Mouse (Mus musculus) kidney, adult 2 months (tissue): ENCODE measurements around the gene Sema3b. TPM values are rescaled to one million over a fixed set of nuclear protein-coding genes. Genes with fewer than 3 reads are reported as not detected.
"Not testable (repeated sequence)": the region's sequence is repeated elsewhere in the genome, so short reads cannot be mapped to it uniquely, and the experiment has no call there.

Experiments
- DNase-seq: peaks from one replicate; pipeline ENCODE4 v3.0.0; 2021
- H3K27ac ChIP-seq: fragments of 200-500 bp; 2 replicates; pipeline ENCODE4 v1.5.1; 2012; ENCODE audit warnings: low read depth, low read length, control low read depth, inconsistent platforms; ENCODE audit not compliant: insufficient read depth
- H3K27me3 ChIP-seq: fragments of 200-500 bp; replicated peaks from 2 replicates; pipeline ENCODE4 v1.6.1; 2012; ENCODE audit warnings: mild to moderate bottlenecking, moderate library complexity, low read length, inconsistent platforms; ENCODE audit not compliant: control insufficient read depth, insufficient read depth
- H3K36me3 ChIP-seq: fragments of 200-500 bp; 2 replicates; pipeline ENCODE4 v1.6.1; 2012; ENCODE audit warnings: mild to moderate bottlenecking, moderate library complexity, low read length, inconsistent platforms; ENCODE audit not compliant: control insufficient read depth, insufficient read depth
- H3K4me1 ChIP-seq: fragments of 200-500 bp; 2 replicates; pipeline ENCODE4 v1.6.1; 2011; ENCODE audit warnings: low read length; ENCODE audit not compliant: control insufficient read depth, insufficient read depth
- H3K4me3 ChIP-seq: fragments of 200-500 bp; 2 replicates; pipeline ENCODE4 v1.5.1; 2011; ENCODE audit warnings: mild to moderate bottlenecking, low read depth, low read length, control low read depth; ENCODE audit not compliant: insufficient read depth
- CTCF ChIP-seq: fragments of 200-500 bp; conservative IDR thresholded peaks from 2 replicates; pipeline ENCODE4 v1.5.1; 2011; ENCODE audit warnings: low read depth, mild to moderate bottlenecking, control low read depth, low read length, moderate library complexity, mixed read lengths; ENCODE audit not compliant: insufficient read depth, insufficient read length
- POLR2A ChIP-seq: fragments of 200-500 bp; IDR thresholded peaks from one replicate; pipeline ENCODE4 v1.6.1; 2011; ENCODE audit warnings: low read depth, low read length, control low read depth
- WGBS: fragments of 180-500 bp; shearing (Covaris S2); methylation state at CpG from one replicate; pipeline ENCODE4 v1.1.7; 2018; 5-methylcytosine and 5-hydroxymethylcytosine counted together
- polyA plus RNA-seq: library from polyadenylated mRNA; depleted of rRNA; stranded (reverse); fragments of >200 nt; gene quantifications from 2 replicates; pipeline ENCODE4 v1.2.3, GENCODE M21; 2012

The Sema3b gene
- polyA plus RNA-seq, 1 experiment, result 63.3 TPM

DNA sequence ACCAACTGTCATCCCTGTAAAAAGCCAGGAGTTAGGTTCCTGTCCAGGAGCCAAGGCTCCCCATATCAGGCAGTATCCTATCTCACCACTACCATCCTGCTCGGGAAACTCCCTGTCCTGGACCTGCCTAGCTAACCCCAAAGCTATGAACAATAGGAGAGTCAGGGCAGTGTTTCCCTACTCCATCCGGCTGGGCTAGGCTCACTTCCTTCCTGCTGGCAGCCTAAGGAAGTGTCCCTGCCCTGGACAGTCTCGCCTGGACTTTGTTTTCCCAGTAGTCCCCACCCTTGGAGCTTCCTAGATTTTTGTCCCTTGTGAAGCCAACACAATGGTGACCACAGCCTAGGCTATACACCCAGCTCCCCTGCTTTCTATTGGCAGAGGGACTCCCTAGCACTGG, 42.2 kb downstream of the Sema3b start:
- TF ChIP-seq POLR2A (no peak), CTCF (peak; percentile 24; the same call in 1 of the 2 replicates)
- Histone ChIP-seq H3K27ac (peak overlapping the region; percentile 99), H3K27me3 (no peaks in the 10 kb centered on the region), H3K36me3 (no peaks in the 10 kb centered on the region), H3K4me1 (peaks cover 37% of the 10 kb centered on the region; the same call in 1 of the 2 replicates), H3K4me3 (peak overlapping the region; percentile 81)
- 21% methylated on average over 3 of the region's 3 CpGs for WGBS
- DNase-seq, result peak; percentile 89

DNA sequence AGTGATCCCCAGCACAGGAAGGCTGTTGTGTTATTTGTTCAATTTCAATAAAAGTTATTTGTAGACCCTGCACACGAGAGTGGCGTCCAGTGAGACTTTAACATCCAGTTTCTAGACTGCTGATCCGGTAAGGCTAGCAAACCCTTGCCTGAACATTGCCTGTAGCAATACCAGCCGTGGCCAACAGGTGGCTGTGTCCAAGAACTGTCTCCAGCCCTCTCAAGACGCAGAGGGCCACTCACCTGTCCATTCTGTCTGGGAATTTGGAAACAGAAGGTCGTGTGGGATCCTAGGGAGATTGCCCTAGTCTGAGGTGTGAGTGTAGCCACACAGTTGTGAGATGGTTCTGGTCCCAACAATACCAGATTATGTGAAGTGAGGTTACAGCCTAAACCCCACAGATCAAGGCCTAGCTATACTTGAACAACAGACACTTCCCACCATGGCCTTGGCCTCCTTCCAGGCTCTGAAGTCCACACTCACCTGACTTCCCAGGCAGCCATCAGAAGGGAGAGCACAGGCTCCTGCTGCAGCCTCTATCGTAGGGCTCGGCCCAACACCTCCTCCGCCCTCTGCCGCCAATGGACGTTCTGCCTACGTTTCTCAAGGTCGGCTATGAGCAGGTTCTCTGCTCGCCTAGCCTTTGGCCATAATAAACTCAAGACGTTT, 42.9 kb downstream of the Sema3b start:
- H3K36me3 ChIP-seq, result 0 out of 2 replicates have a peak, but pooled peaks cover 1% of the 10 kb centered on the region
- peak overlapping the region; percentile 81; the same call in 1 of the 2 replicates for H3K4me3 ChIP-seq
- no peaks in the 10 kb centered on the region for H3K27me3 ChIP-seq
- peak; percentile 95 for DNase-seq
- peaks cover 32% of the 10 kb centered on the region; the same call in 1 of the 2 replicates for H3K4me1 ChIP-seq
- peak overlapping the region; percentile 99 for H3K27ac ChIP-seq
- WGBS, result 29% methylated on average over 15 of the region's 15 CpGs
- TF ChIP-seq CTCF (peak; percentile 89), POLR2A (no peak)

DNA sequence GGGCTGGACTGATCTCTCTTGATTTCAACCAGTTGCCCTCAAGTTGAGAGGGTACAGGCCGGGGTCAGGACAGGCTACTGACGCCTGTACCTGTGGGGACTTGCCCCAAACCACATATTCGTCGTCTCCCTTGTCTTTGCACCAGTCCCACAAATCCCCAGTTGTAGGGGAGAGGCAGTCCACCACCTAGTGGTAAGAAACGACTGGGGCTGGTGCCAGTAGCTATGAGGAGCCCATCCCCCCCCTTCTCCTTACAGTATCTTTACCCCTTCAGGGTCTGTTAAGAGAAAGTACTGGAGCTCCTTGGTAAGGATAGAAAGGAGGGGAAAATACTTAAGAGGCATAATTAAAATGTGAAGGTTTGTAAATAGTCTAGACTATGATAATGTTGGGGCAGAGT, 43.5 kb downstream of the Sema3b start:
- Histone ChIP-seq H3K4me1 (peaks cover 25% of the 10 kb centered on the region; the same call in 1 of the 2 replicates), H3K27ac (peak overlapping the region; percentile 32; the same call in 1 of the 2 replicates), H3K4me3 (peak overlapping the region; percentile 30; the same call in 1 of the 2 replicates)
- WGBS, result 51% methylated on average over 5 of the region's 5 CpGs
- H3K36me3 ChIP-seq, DNase-seq, H3K27me3 ChIP-seq: not testable (repeated sequence)

DNA sequence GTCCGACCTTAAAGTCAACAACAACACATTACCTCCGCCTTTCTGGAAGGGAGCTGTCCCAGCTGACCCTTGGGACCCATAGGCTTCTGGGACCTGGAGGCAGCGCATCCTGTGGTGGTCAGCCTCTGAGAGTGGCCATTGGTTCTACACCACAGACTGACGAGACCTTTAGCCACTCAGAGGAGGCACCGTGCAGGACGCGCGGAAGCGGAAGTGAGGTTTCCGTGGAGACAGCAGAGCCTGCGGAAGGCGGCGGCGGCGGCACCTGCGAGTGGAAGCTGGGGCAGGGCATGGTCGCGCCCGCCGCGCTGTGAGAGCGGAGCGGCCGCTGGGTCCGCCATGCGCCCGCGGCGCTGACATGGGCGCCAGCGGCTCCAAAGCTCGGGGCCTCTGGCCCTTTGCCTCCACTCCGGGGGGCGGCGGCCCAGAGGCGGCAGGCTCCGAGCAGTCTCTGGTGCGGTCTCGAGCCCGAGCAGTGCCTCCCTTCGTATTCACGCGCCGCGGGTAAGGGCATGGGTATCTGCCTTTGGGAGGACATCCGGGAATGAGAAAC, 45.9 kb downstream of the Sema3b start, which contains the start of gene Tusc2:
TSS of gene Tusc2 (plus strand) at position 227 of the 553 bp plus-strand sequence.
- Histone ChIP-seq H3K4me3 (peak within 1 kb of the TSS; percentile 66), H3K27ac (peak within 1 kb of the TSS; percentile 45), H3K36me3 (peaks cover 1% of the 10 kb centered on the region; the same call in 1 of the 2 replicates), H3K4me1 (peaks cover 19% of the 10 kb centered on the region; the same call in 1 of the 2 replicates), H3K27me3 (no peaks in the 10 kb centered on the region)
- peak; percentile 99 for DNase-seq
- 1% methylated on average over 45 of the region's 46 CpGs for WGBS
- TF ChIP-seq POLR2A (peak; percentile 74), CTCF (no peak)

DNA sequence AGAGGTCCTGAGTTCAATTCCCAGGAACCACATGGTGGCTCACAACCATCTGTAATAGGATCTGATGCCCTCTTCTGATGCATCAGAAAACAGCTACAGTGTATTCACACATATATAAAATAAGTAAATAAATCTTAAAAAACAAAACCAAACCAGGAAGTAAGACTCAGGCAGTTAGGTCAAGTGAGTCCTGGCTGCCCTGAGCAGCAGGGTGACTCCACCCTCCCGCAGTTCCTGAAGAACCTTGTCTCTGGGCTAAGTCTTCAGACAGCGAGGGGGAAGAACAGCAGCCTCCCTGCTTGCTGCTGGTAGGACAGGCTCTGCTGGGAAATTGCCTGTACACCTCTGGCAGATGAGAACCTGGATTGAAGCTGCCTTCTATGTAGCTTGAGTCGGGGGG, 52.7 kb downstream of the Sema3b start:
- H3K27me3 ChIP-seq, result no peaks in the 10 kb centered on the region
- TF ChIP-seq CTCF (no peak), POLR2A (no peak)
- peaks cover 3% of the 10 kb centered on the region; the same call in 1 of the 2 replicates for H3K36me3 ChIP-seq
- peaks cover 24% of the 10 kb centered on the region; the same call in 1 of the 2 replicates for H3K4me1 ChIP-seq
- DNase-seq, result no peak
- no peak overlapping the region for H3K4me3 ChIP-seq
- 33% methylated on average over 3 of the region's 3 CpGs for WGBS
- no peak overlapping the region for H3K27ac ChIP-seq

DNA sequence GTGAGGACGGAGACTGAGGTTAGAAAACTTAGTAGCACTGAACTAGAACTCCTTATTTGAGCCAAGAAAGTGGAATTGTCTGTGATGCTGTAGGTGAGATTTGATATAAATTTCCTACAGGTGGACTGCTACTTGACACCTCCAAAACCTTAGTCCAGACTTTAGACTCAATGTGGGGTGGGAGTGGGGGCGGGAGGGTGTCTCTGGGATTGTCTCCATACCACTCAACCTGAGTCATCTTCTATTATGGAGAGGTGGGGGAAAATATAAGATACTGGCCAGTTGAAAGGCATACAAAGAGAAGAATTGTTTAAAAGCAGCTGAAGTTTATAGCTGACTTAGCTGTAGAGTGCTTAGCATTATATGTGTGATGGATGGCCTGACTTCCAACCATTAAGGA, 53.3 kb downstream of the Sema3b start:
- peaks cover 24% of the 10 kb centered on the region; the same call in 1 of the 2 replicates for H3K4me1 ChIP-seq
- TF ChIP-seq POLR2A (no peak), CTCF (no peak)
- peaks cover 3% of the 10 kb centered on the region; the same call in 1 of the 2 replicates for H3K36me3 ChIP-seq
- 22% methylated on average over 2 of the region's 2 CpGs for WGBS
- no peaks in the 10 kb centered on the region for H3K27me3 ChIP-seq
- no peak for DNase-seq
- H3K4me3 ChIP-seq, result peak overlapping the region; percentile 68
- peak overlapping the region; percentile 94; the same call in 1 of the 2 replicates for H3K27ac ChIP-seq

DNA sequence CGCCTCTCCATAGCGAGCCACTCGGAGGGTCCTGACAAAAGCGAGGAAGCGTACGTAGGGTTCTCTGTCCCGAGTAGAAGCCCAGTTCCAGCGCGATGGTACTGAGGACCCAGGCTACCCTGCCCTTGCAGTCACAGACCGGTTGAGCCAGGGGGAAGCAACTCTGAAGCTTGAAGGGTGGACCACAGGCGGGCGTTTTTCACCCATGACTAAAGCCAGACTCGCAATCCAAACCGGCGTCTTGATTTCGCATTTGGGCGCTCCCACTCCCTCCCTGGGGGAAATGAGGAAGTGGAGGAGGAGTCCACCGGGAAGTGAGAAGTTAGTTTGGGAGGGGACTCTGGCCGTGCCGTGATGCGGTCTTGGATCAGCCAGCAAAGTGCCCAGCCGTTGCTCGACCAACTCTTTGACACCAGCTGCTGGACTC, 54.0 kb downstream of the Sema3b start:
- peak overlapping the region; percentile 68 for H3K4me3 ChIP-seq
- H3K36me3 ChIP-seq, result peaks cover 3% of the 10 kb centered on the region; the same call in 1 of the 2 replicates
- peak overlapping the region; percentile 94 for H3K27ac ChIP-seq
- H3K27me3 ChIP-seq, result no peaks in the 10 kb centered on the region
- peaks cover 27% of the 10 kb centered on the region; the same call in 1 of the 2 replicates for H3K4me1 ChIP-seq
- peak; percentile 80 for DNase-seq
- WGBS, result under 1% methylated on average over 23 of the region's 23 CpGs
- TF ChIP-seq POLR2A (no peak), CTCF (no peak)
